Mouse (Mus musculus) kidney, postnatal 14 days (tissue): ENCODE results near the gene Ap2a2.
"Not testable (repeated sequence)": the region's sequence is repeated elsewhere in the genome, so short reads cannot be mapped to it uniquely, and the experiment has no call there.

Source experiments
- DNase-seq: peaks from one replicate; pipeline ENCODE4 v3.0.0; 2022; ENCODE audit warnings: mixed read lengths

Ap2a2 gene

DNA sequence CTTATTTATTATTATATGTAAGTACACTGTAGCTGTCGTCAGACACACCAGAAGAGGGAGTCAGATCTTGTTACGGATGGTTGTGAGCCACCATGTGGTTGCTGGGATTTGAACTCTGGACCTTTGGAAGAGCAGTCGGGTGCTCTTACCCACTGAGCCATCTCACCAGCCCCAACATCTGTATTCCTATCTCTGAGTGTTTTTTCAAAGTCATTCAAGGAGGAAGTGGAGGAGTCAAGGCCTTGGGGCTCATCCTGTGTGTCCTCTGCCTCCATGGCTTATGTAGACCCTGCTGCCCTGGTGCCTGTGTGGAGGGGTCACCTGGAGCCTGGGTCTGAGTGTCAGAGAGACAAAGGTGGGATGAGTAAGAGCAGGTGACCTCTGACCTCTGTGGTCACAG, 107.1 kb downstream of the Ap2a2 start:
- not testable (repeated sequence) for DNase-seq

DNA sequence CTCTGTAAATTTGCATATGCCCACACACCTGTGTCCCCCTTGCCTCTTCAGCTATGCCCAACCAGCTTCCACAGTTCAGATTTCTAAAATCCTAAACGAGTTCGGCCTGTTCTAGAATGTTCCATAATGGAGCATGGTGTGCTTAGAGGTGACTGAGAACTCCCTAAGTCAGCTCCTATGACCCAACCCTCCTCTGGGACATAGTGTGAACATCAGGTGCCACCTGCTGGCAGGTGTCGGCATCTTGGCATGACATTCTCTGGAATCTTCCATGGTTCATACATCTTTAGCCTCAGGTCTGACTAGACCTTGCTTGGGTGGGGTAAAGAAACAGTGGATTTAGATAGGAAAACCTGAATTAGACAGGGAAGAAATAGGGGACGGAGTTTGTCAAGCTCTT, 109.0 kb downstream of the Ap2a2 start:
- peak; percentile 56 for DNase-seq

DNA sequence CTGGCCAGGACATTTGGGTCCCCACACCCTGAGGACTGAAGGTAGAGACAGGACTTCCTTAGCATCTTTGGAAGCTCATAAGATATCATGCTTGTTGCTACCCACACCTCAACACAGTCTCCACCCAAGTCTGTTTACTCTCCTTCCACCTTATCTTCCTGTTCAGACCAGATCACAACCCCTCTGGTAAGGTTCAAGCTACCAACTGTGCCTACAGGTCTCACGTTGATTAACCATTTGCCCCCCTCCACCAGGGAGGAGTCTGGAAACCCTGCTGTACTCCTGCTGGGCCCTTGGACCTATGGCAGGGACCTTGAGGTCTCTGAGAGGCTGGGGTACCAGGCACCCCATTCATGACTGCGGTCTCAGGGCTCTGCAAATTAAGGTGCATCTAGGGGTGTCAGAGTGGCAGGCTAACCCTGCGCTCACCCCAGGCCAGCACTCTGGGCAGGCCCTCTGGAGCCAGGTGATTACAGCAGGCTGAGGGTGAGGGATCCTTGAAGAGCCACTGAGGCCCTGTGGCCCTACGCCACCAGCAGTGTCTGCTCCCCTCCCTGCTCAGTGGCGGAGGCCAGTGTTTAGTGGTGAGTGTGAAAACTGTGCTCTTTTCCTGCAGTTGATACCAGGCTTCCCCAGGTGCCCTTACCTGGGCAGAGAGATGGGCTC, 109.8 kb downstream of the Ap2a2 start:
- DNase-seq, result no peak

DNA sequence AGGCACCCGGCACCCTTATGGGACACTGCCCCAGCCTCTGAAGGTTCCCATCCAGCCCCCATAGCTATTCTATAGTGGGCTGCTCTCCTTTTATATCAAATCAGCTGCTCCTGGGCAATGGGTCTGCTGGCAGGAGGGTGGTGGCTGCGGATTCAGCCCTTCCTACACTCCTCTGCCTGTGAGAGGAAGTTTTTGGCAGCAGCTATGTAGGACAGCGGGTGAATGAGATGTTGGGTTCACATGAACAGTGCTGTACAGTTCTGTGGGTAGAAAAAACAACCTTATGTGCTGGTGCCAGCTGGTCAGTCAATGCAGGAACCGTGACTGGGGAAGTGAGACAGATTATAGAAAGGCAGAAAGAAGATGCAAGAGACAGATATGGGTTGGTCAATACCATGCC, 116.9 kb downstream of the Ap2a2 start:
- DNase-seq, result no peak
